22 mouse cellular contexts compared by ENCODE assay signal in the genomic region with DNA sequence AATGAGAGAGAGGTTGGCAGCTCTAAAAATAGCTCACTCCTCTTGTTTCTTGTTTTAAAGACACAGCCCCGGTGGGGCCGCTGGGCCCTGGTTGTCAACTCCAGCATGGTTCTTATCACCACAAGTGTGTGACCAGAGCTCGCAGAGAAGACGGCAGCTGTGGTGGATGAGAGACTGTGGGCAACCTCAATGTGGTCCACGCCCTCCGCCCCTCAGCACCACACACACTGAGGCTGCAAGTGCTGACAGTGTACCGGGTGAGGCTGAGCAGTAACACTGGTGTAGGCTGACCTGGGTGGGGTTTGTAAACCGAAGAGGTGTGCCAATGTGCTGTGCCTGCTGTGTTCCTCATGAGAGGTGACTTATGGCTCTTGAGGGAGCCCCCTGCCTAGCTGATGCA.
DNase-seq lines count a peak whose midpoint lies in the region; ATAC-seq lines count a peak whose summit lies in the region.
"Had no signal": no experiment of that assay in that cellular context is flagged by ENCODE, and none has a peak within 500 bp of the region (broad histone marks: within the 10 kb centered on the region; RNA-seq: fewer than 3 reads in every experiment).

No protein-coding gene starts in this region.

- 80% methylated on average over 8 of the region's 8 CpGs for WGBS in forebrain, embryonic 12.5 days
- WGBS in forebrain, embryonic 16.5 days, result 81% methylated on average over 8 of the region's 8 CpGs
- 20% methylated on average over 8 of the region's 8 CpGs for WGBS in heart, embryonic 14.5 days
- 29% methylated on average over 8 of the region's 8 CpGs for WGBS in liver, embryonic 12.5 days (ENCODE audit: insufficient replicate concordance)

- no peak overlapping the region for H3K4me2 ChIP-seq in forebrain, embryonic 12.5 days
- no peak overlapping the region for H3K4me2 ChIP-seq in forebrain, embryonic 16.5 days (ENCODE audit: low read length)
- peak overlapping the region; percentile 0 for H3K4me2 ChIP-seq in heart, embryonic 14.5 days (ENCODE audit: low read length)
- H3K4me2 ChIP-seq in liver, embryonic 12.5 days, result no peak overlapping the region
- H3K4me2 ChIP-seq: forebrain, embryonic 13.5 days; hindbrain, embryonic 15.5 days; limb, embryonic 15.5 days; midbrain, embryonic 11.5 days had no signal

- 0 out of 2 replicates have a peak overlapping the region, but pooled peaks have one; percentile 42 for H3K27ac ChIP-seq in forebrain, embryonic 12.5 days
- no peak overlapping the region for H3K27ac ChIP-seq in forebrain, embryonic 16.5 days (ENCODE audit: low read length)
- peak overlapping the region; percentile 84 to 88 for H3K27ac ChIP-seq in heart, embryonic 14.5 days (replicated peaks in 1 of 2; ENCODE audit: control insufficient read depth in 1 of 2, insufficient read depth in 1 of 2, low read depth in 2 of 2, low read length in 2 of 2)
- no peak overlapping the region for H3K27ac ChIP-seq in liver, embryonic 12.5 days
- H3K27ac ChIP-seq: hindbrain, embryonic 15.5 days; limb, embryonic 15.5 days had no signal

- no peak for ATAC-seq in forebrain, embryonic 12.5 days (ENCODE audit: low FRiP score)
- no peak for ATAC-seq in forebrain, embryonic 16.5 days
- ATAC-seq in heart, embryonic 14.5 days (ENCODE audit: insufficient number of reproducible peaks, insufficient read depth, low FRiP score, low read depth), result peak; percentile 61
- ATAC-seq in liver, embryonic 12.5 days, result 0 out of 2 replicates have a peak, but pooled peaks have one; percentile 16
- peak; percentile 39; the same call in 1 of the 2 replicates for ATAC-seq in common myeloid progenitor, adult 5-6 weeks (replicated peaks; ENCODE audit: low read depth, poor library complexity, severe bottlenecking)
- no peak for ATAC-seq in activated CD4-positive, CD25-positive, alpha-beta regulatory T cell, adult 4 months
- ATAC-seq: CD4-positive, CD25-positive, alpha-beta regulatory T cell, adult 4 months had no signal

- H3K4me3 ChIP-seq in forebrain, embryonic 12.5 days (replicated peaks), result no peak overlapping the region
- no peak overlapping the region for H3K4me3 ChIP-seq in forebrain, embryonic 16.5 days (replicated peaks; ENCODE audit: low read length)
- H3K4me3 ChIP-seq in heart, embryonic 14.5 days (ENCODE audit: control insufficient read depth in 1 of 2, insufficient read depth in 1 of 2, low read depth in 1 of 2, low read length in 2 of 2), result no peak overlapping the region
- no peak overlapping the region for H3K4me3 ChIP-seq in liver, embryonic 12.5 days
- H3K4me3 ChIP-seq: forebrain, embryonic 13.5 days; hindbrain, embryonic 15.5 days; limb, embryonic 15.5 days had no signal

- no peak overlapping the region for H3K9ac ChIP-seq in forebrain, embryonic 12.5 days
- H3K9ac ChIP-seq in forebrain, embryonic 16.5 days (replicated peaks; ENCODE audit: low read depth, low read length), result no peak overlapping the region
- H3K9ac ChIP-seq in heart, embryonic 14.5 days (ENCODE audit: low read length), result no peak overlapping the region
- no peak overlapping the region for H3K9ac ChIP-seq in liver, embryonic 12.5 days
- H3K9ac ChIP-seq: forebrain, embryonic 13.5 days; hindbrain, embryonic 15.5 days; limb, embryonic 15.5 days had no signal

- peaks cover 60% of the 10 kb centered on the region for H3K4me1 ChIP-seq in forebrain, embryonic 12.5 days
- H3K4me1 ChIP-seq in forebrain, embryonic 16.5 days (replicated peaks; ENCODE audit: control insufficient read depth, insufficient read depth, low read length), result peaks cover 38% of the 10 kb centered on the region
- peaks cover 50 to 54% of the 10 kb centered on the region in 2 experiments for H3K4me1 ChIP-seq in heart, embryonic 14.5 days (ENCODE audit: control insufficient read depth in 2 of 2, insufficient read depth in 2 of 2, low read length in 2 of 2)
- no peaks in the 10 kb centered on the region for H3K4me1 ChIP-seq in liver, embryonic 12.5 days

- no peaks in the 10 kb centered on the region for H3K36me3 ChIP-seq in forebrain, embryonic 12.5 days (replicated peaks)
- no peaks in the 10 kb centered on the region for H3K36me3 ChIP-seq in forebrain, embryonic 16.5 days (ENCODE audit: control insufficient read depth, insufficient read depth)
- no peaks in the 10 kb centered on the region for H3K36me3 ChIP-seq in heart, embryonic 14.5 days (ENCODE audit: control insufficient read depth, insufficient read depth, low read length)
- no peaks in the 10 kb centered on the region for H3K36me3 ChIP-seq in liver, embryonic 12.5 days
- H3K36me3 ChIP-seq: hindbrain, embryonic 15.5 days; limb, embryonic 15.5 days had no signal

- intact Hi-C loops in heart, postnatal 25 days (cut with DNase I), result no loop called here

- DNase-seq in heart, postnatal 25 days (ENCODE audit: low spot score), result no peak
- no peak for DNase-seq in liver
- DNase-seq: adrenal gland, postnatal 36 days; cerebellum, adult 9-10 months; heart, adult 11 months; kidney, adult 9 months; kidney, postnatal 14 days; left cerebral cortex, postnatal 4 days; lung, postnatal 4 days; right cerebral cortex, postnatal 4 days; thymus, adult 2 months had no signal

- H3K27me3 ChIP-seq in forebrain, embryonic 12.5 days, result peaks cover 11% of the 10 kb centered on the region; the same call in 1 of the 2 replicates
- H3K27me3 ChIP-seq in forebrain, embryonic 16.5 days (replicated peaks; ENCODE audit: control insufficient read depth, insufficient read depth, low read length), result no peaks in the 10 kb centered on the region
- H3K27me3 ChIP-seq in heart, embryonic 14.5 days (ENCODE audit: control insufficient read depth, insufficient read depth, low read length), result peaks cover 7% of the 10 kb centered on the region; the same call in 1 of the 2 replicates
- peaks cover 42% of the 10 kb centered on the region for H3K27me3 ChIP-seq in liver, embryonic 12.5 days (replicated peaks)
- H3K27me3 ChIP-seq: forebrain, embryonic 13.5 days; hindbrain, embryonic 15.5 days had no signal

- H3K9me3 ChIP-seq in forebrain, embryonic 12.5 days, result no peaks in the 10 kb centered on the region
- H3K9me3 ChIP-seq in forebrain, embryonic 16.5 days (ENCODE audit: control insufficient read depth, low read length), result no peaks in the 10 kb centered on the region
- no peaks in the 10 kb centered on the region for H3K9me3 ChIP-seq in heart, embryonic 14.5 days (ENCODE audit: control insufficient read depth, low read length)
- H3K9me3 ChIP-seq in liver, embryonic 12.5 days (replicated peaks), result no peaks in the 10 kb centered on the region
- H3K9me3 ChIP-seq: forebrain, embryonic 13.5 days; hindbrain, embryonic 15.5 days; limb, embryonic 15.5 days had no signal

Comparison
In these comparisons a context has a peak if more than half of its experiments do, and no peak if none do; other contexts are left out.
1. H3K27ac ChIP-seq: peak in forebrain, embryonic 12.5 days (single experiment) and heart, embryonic 14.5 days (2 of 2); none in forebrain, embryonic 16.5 days (single experiment) and liver, embryonic 12.5 days (single experiment).
2. ATAC-seq: peak in heart, embryonic 14.5 days (single experiment), liver, embryonic 12.5 days (single experiment) and common myeloid progenitor, adult 5-6 weeks (single experiment); none in forebrain, embryonic 12.5 days (single experiment), forebrain, embryonic 16.5 days (single experiment) and activated CD4-positive, CD25-positive, alpha-beta regulatory T cell, adult 4 months (single experiment).